Mouse (Mus musculus): ENCODE results near the gene Gps2. TPM values are rescaled to one million over a fixed set of nuclear protein-coding genes. Genes with fewer than 3 reads are reported as not detected.

The Gps2 gene
- polyA plus RNA-seq, 1 experiment from 2014 or later = 125 TPM

DNA sequence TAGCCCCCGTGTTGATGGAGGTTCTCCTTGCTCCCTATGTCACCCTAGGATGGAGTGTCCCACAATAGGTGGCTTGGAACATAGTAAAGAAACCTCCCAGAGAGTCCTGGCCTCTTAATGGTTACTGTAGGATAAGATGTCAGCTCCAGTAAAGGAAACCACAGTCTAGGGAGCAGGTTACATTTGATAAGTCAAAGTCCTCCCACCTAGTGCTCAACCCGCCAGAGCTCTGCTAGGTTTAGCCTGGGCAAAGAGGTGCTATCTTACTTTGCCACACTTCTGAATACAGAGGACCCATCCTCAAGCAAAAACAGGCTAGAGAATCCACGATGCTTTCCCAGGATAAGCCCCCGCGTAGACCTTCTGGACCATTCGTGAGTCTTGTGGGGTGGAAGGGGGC, 34.7 kb upstream of the Gps2 start:
- H3K4me3 ChIP-seq = peak overlapping the region; percentile 65; the same call in 1 of the 2 replicates
- peak overlapping the region; percentile 87 for H3K27ac ChIP-seq
- no peaks in the 10 kb centered on the region for H3K36me3 ChIP-seq
- peaks cover 85% of the 10 kb centered on the region for H3K4me1 ChIP-seq
- 28% methylated on average over 6 of the region's 6 CpGs for WGBS (ENCODE audit: insufficient replicate concordance)
- no peaks in the 10 kb centered on the region for H3K27me3 ChIP-seq (replicated peaks)
- H3K9me3 ChIP-seq (replicated peaks) = no peaks in the 10 kb centered on the region
- H3K4me2 ChIP-seq = peak overlapping the region; percentile 96
- H3K9ac ChIP-seq = peak overlapping the region; percentile 73
- peak; percentile 72 for ATAC-seq

DNA sequence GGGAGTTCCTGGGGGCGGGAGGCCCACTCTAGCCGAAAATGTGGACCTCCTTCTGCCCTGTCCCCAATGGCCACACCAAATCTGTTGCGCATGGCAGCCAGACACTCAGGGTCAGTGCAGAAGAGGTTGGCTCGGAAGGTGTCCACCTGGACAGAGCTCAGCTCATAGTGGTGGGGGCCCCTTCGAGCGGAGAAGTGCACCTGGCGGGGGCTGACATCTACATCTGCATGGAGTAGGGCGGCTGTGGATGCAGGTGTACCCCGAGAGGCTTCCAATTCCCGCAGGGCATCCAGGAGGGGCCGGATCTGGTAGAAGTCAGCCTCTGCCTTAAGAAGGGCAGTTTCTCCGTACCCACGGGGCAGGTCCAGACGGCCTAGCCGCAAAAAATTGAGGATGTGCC, 34.0 kb upstream of the Gps2 start:
- no peak for ATAC-seq
- H3K4me1 ChIP-seq = peaks cover 89% of the 10 kb centered on the region
- H3K36me3 ChIP-seq = no peaks in the 10 kb centered on the region
- H3K27me3 ChIP-seq (replicated peaks) = no peaks in the 10 kb centered on the region
- H3K4me2 ChIP-seq = peak overlapping the region; percentile 96
- no peaks in the 10 kb centered on the region for H3K9me3 ChIP-seq (replicated peaks)
- peak overlapping the region; percentile 65 for H3K4me3 ChIP-seq
- H3K9ac ChIP-seq = peak overlapping the region; percentile 73
- WGBS (ENCODE audit: insufficient replicate concordance) = 73% methylated on average over 15 of the region's 15 CpGs
- H3K27ac ChIP-seq = peak overlapping the region; percentile 87

DNA sequence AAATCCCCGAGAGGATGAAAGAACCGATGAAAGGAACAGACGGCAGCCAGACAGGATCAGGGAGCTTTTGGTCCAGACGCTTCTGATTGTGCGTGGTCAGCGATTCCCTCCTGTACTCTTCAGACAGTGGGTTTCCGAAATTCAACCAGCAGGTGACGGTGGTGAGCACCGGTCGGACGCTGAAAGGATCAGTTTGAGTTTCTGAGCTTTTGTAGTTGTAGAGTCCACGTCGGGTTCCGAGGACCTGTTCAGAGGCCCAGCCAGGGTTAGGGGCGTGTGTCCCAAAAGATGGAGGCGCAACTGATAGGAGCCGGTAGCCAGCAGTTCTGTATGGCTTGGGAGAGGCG, 33.2 kb upstream of the Gps2 start:
- no peaks in the 10 kb centered on the region for H3K9me3 ChIP-seq (replicated peaks)
- H3K9ac ChIP-seq = peak overlapping the region; percentile 73
- H3K27ac ChIP-seq = peak overlapping the region; percentile 87
- peak overlapping the region; percentile 96 for H3K4me2 ChIP-seq
- no peaks in the 10 kb centered on the region for H3K27me3 ChIP-seq (replicated peaks)
- H3K4me1 ChIP-seq = peaks cover 90% of the 10 kb centered on the region
- peak; percentile 53 for ATAC-seq
- H3K36me3 ChIP-seq = no peaks in the 10 kb centered on the region
- WGBS (ENCODE audit: insufficient replicate concordance) = 1% methylated on average over 18 of the region's 18 CpGs
- H3K4me3 ChIP-seq = peak overlapping the region; percentile 65

DNA sequence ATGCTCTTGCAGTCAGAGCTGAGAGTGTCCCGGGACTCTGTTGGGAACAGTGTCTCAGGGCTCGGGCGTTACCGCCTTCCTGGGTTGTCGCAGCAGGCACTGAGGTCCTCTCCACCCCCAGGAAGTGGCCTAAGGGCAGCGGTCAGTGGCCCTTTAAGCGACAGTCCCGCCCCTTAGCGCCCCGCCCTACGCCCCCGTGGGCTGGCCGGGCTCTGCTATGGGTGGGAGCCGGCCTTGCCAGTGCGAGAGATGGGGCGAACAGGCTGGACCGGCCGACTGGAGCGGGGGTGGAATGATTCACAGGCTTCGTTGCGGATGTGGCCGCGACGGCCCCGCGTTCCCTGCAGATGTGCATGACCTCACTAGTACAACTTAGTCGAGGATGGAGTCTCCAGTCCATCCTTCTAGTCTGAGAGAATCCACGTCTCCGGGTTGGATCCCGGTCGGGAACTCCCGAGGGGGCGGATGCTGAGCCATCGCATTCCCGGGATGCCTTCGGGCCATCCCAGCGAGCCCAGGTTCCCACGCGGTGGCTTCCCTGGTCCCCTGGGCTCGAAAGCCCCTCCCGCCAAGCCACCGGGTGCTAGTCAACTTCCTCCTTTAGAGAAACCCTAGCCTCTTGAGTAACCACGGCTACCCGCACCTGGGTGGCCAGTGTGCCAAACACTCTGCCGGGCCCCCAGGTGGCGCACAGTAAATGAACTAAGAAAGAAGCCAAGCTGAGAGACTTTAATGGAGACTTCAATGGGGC, 32.7 kb upstream of the Gps2 start, which contains the start of gene Kctd11:
Gene Kctd11, minus strand, starts transcription at position 554 of the 751 bp plus-strand sequence.
- Histone ChIP-seq H3K27ac (peak within 1 kb of the TSS; percentile 87), H3K36me3 (no peaks in the 10 kb centered on the region), H3K4me2 (peak within 1 kb of the TSS; percentile 96), H3K9me3 (replicated peaks) (no peaks in the 10 kb centered on the region), H3K27me3 (replicated peaks) (no peaks in the 10 kb centered on the region), H3K4me3 (peak within 1 kb of the TSS; percentile 65), H3K4me1 (peaks cover 89% of the 10 kb centered on the region), H3K9ac (peak within 1 kb of the TSS; percentile 73)
- ATAC-seq = peak; percentile 78
- under 1% methylated on average over 46 of the region's 46 CpGs for whole genome bisulfite sequencing (ENCODE audit: insufficient replicate concordance)

DNA sequence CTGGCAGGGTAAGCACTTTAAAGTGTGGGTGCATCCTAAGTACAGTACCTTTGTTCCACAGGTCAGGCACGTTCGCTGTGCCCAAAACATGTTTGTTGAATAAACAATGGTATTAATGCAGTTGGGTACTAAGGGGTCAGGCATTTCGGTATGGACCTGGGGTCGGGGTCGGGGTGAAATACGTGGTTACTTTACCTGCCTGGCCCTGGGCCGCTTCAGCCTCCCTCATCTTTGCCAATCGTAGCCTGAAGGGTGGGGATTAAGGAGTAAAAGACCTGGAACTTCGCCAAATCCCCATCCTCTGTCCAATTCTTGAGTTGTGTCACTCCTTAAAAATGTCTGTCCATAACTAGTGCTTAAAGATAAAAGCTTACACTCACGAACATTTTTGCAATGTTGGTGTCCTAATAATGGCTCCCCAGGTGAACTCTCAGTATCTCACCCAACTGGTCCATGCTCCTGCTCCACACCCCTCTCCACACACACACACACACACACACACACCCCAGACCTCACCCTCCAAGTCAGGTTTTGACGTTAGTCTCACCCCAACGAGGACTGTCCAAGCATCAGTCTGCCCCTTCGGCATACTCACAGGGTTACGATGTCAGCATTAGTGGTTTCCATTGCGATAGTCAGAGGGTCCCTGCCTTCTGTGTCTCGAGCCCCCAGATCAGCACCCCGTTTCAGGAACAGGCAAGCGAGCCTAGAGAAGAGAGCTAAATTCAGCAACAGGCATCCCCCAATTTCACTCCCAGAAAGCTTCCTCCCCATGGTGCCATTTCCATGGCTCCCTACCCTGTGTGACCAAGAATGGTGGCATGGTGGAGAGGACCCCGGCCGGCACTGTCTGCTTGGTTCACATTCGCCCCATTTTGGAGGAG, 31.7 kb upstream of the Gps2 start:
- 70% methylated on average over 21 of the region's 21 CpGs for WGBS (ENCODE audit: insufficient replicate concordance)
- Histone ChIP-seq H3K27me3 (replicated peaks) (no peaks in the 10 kb centered on the region), H3K4me2 (peak overlapping the region; percentile 96), H3K4me1 (peaks cover 89% of the 10 kb centered on the region), H3K9ac (peak overlapping the region; percentile 73), H3K9me3 (replicated peaks) (no peaks in the 10 kb centered on the region), H3K27ac (peak overlapping the region; percentile 87; the same call in 1 of the 2 replicates), H3K4me3 (peak overlapping the region; percentile 65), H3K36me3 (no peaks in the 10 kb centered on the region)
- ATAC-seq = no peak

DNA sequence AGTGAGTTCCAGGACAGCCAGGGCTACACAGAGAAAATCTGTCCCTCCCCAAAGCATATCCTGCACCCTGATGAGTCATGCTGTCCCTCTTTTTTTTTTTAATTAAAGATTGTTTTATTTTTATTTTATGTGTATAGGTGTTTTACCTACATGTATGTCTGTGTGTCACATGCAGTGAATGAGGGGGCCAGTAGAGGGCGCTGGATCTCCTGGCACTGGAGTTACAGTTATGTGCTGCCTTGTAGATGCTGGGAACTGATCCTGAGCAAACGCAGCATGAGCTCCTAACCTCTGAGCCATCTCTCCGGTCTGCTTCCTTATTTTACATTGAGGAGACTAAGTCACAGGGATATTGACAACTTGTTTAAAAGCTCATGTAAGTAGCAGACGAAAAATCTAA, 30.6 kb upstream of the Gps2 start:
- H3K36me3 ChIP-seq = no peaks in the 10 kb centered on the region
- H3K27ac ChIP-seq = no peak overlapping the region
- no peak overlapping the region for H3K4me2 ChIP-seq
- peaks cover 89% of the 10 kb centered on the region for H3K4me1 ChIP-seq
- no peak for ATAC-seq
- no peak overlapping the region for H3K4me3 ChIP-seq
- no peak overlapping the region for H3K9ac ChIP-seq
- WGBS (ENCODE audit: insufficient replicate concordance) = 59% methylated on average over 4 of the region's 4 CpGs
- H3K9me3 ChIP-seq (replicated peaks) = no peaks in the 10 kb centered on the region
- no peaks in the 10 kb centered on the region for H3K27me3 ChIP-seq (replicated peaks)

DNA sequence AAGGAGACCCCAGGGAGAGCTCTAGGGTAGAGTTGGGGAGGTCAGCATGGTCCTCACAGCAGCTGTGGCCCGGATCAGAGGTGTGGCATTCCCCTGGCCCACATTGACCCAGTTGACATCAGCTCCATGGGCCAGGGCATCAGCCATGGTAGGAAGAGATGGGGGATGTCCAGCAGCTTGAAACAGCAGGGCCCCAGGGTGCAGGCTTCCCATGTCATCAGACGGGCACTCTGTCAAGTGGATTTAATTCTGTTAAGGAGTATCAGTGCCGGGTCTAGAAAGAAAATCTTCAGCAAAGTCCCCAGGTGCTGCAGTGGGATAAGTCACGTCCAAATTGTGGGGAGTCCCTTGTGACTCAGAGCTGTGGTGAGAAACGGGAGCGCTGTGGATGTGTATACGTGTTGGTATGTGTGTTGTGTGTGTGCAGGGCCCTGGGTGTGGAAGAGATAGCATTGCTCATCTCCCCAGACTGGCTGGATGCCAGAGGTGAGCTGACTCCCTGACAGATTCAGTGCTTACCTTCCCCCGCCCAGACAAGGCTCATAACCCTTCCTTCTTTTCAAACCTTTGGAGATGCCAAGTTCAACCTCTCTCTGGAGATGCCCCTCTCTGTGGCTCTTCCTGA, 30.0 kb upstream of the Gps2 start:
- Histone ChIP-seq H3K9ac (no peak overlapping the region), H3K27ac (no peak overlapping the region), H3K9me3 (replicated peaks) (no peaks in the 10 kb centered on the region), H3K4me3 (no peak overlapping the region), H3K4me1 (peaks cover 88% of the 10 kb centered on the region), H3K27me3 (replicated peaks) (no peaks in the 10 kb centered on the region), H3K36me3 (no peaks in the 10 kb centered on the region), H3K4me2 (no peak overlapping the region)
- 80% methylated on average over 8 of the region's 8 CpGs for WGBS (ENCODE audit: insufficient replicate concordance)
- ATAC-seq = no peak

DNA sequence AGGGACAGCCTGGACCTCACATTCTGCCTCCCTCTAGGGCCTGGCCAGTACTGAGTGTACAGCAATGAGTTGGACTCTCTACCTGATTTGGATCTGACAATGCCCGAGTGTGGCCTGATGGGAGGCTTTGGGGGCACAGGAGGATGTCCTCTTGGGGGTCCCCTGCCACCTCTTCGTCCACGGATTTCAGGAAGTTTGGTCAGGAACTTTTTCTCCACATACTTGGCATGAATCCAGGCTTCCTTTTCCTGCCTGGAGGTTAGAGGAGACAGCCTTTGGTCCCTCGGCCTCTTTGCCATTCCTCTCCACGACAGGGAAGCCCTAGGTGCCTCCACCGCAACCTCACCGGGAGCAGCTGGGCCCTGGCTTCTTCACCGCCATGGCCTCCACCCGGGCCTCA, 29.4 kb upstream of the Gps2 start:
- H3K4me1 ChIP-seq = peaks cover 82% of the 10 kb centered on the region
- WGBS (ENCODE audit: insufficient replicate concordance) = 74% methylated on average over 9 of the region's 9 CpGs
- ATAC-seq = no peak

DNA sequence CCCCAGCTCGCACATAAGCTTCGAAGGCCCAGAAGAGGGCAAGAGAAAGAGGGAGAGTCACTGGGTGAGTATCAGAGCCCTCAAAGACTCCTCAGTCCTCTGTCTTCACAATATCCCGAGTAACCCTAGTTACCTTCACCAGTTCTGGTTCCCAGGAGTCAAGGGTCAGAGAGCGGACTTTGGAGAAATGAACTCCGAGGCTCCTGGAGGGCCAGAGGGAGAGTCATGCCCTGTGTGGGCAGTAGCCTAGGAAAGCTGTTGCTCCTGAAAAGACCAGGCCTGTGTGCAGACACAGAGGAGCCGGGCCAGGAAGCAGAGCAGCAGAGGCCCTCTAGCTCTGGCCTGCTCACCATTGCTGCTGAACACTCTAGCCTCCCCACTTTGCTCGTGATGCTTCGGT, 29.0 kb upstream of the Gps2 start:
- 70% methylated on average over 8 of the region's 8 CpGs for WGBS (ENCODE audit: insufficient replicate concordance)
- no peak overlapping the region for H3K9ac ChIP-seq
- no peaks in the 10 kb centered on the region for H3K27me3 ChIP-seq (replicated peaks)
- no peaks in the 10 kb centered on the region for H3K36me3 ChIP-seq
- H3K4me1 ChIP-seq = peaks cover 80% of the 10 kb centered on the region
- H3K4me2 ChIP-seq = no peak overlapping the region
- no peaks in the 10 kb centered on the region for H3K9me3 ChIP-seq (replicated peaks)
- H3K4me3 ChIP-seq = no peak overlapping the region
- H3K27ac ChIP-seq = peak overlapping the region; percentile 41; the same call in 1 of the 2 replicates
- ATAC-seq = no peak

More for the DNA sequence above, 29.4 kb upstream of the Gps2 start:
- Histone ChIP-seq H3K9ac (no peak overlapping the region), H3K4me3 (no peak overlapping the region), H3K27me3 (replicated peaks) (no peaks in the 10 kb centered on the region), H3K36me3 (no peaks in the 10 kb centered on the region), H3K9me3 (replicated peaks) (no peaks in the 10 kb centered on the region), H3K4me2 (no peak overlapping the region), H3K27ac (peak overlapping the region; percentile 41; the same call in 1 of the 2 replicates)

DNA sequence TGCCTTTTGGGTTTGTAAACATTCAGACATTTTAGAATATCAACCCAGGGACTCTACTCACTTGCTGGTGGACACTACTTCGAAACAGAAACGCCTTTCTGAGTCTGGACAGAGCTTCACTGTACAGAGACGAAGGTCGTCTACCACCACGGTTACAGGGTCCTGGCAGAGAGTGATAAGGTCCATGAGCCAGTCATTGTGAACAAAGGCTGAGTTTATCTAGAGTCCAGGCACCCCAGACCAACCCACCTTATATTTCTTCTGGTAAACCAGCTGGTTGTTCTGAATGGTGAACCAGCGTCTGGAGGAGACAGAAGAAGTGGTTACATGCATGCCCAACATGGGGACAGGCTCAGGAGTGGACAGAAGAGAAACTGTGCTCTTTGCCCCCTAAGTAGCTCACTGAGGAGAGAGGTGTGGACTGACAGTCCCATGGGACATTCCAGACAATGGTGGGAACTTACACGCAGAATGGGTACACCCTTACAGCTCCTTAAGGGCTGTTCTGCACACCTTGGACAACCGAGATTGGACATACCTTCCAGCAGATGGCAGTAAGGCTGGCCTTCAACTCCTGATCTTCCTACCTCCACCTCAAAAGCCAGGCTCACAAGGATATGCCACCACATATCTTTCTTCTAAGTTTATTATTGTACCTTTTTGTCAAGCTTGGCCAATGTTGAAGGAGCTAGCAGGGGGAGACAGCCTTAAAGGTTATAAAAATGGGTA, 26.6 kb upstream of the Gps2 start:
- 29% methylated on average over 8 of the region's 8 CpGs for WGBS (ENCODE audit: insufficient replicate concordance)
- Histone ChIP-seq H3K27me3 (replicated peaks) (no peaks in the 10 kb centered on the region), H3K9me3 (replicated peaks) (no peaks in the 10 kb centered on the region), H3K4me2 (peak overlapping the region; percentile 55), H3K9ac (peak overlapping the region; percentile 33), H3K27ac (peak overlapping the region; percentile 80), H3K4me3 (peak overlapping the region; percentile 10; the same call in 1 of the 2 replicates), H3K36me3 (no peaks in the 10 kb centered on the region), H3K4me1 (peaks cover 77% of the 10 kb centered on the region)
- peak; percentile 90 for ATAC-seq

DNA sequence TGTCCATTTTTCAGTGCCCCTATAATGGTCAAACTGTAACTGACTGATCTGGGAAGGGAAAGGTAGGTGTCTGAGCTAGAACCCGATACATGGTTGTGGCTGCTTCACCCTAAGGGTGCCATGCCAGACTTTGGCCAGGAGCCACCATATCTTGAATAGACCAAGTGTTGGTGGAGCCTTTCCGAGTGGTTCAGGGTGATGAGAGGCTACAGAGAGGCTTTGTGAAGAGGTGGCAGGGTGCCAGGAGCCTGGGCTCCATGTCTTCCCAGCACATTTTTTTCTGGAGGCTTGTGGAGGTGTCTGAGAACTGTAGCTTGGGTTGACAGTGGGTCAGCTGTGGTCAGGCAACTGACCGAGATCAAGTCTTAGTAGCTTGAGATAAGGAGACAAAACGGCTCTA, 22.2 kb upstream of the Gps2 start:
- Histone ChIP-seq H3K4me2 (no peak overlapping the region), H3K9ac (no peak overlapping the region), H3K27ac (no peak overlapping the region), H3K27me3 (replicated peaks) (no peaks in the 10 kb centered on the region), H3K9me3 (replicated peaks) (no peaks in the 10 kb centered on the region), H3K4me3 (no peak overlapping the region), H3K36me3 (no peaks in the 10 kb centered on the region), H3K4me1 (peaks cover 59% of the 10 kb centered on the region)
- WGBS (ENCODE audit: insufficient replicate concordance) = 48% methylated on average over 4 of the region's 4 CpGs
- no peak for ATAC-seq

Measured in liver, embryonic 12.5 days (tissue).